Mouse (Mus musculus): ENCODE measurements around the gene Hmcn1. TPM values are rescaled to one million over a fixed set of nuclear protein-coding genes. Genes with fewer than 3 reads are reported as not detected.

Gene Hmcn1
- total and polyA plus RNA-seq, 3 experiments, result not detected

GRCm38 (mm10) chr1:150540267-150540666, 453.0 kb downstream of the Hmcn1 start (continued):
- TF ChIP-seq NELFE (IDR thresholded peaks at IDR 0.05; ENCODE audit: low read depth, low read length) (no peak), BHLHE40 (IDR thresholded peaks at IDR 0.05; ENCODE audit: borderline replicate concordance, low read depth, low read length) (no peak), MYC (IDR thresholded peaks at IDR 0.05; ENCODE audit: low read depth, low read length) (no peak), HCFC1 (IDR thresholded peaks at IDR 0.05; ENCODE audit: low read depth, low read length) (no peak), NRF1 (IDR thresholded peaks at IDR 0.05; ENCODE audit: insufficient read depth, low read depth, low read length, poor library complexity, severe bottlenecking) (no peak), RCOR1 (IDR thresholded peaks at IDR 0.05; ENCODE audit: low read depth, low read length) (no peak)

- no peaks in the 10 kb centered on the region for H3K36me3 ChIP-seq (ENCODE audit: control insufficient read depth in 1 of 2, insufficient read depth in 2 of 2, low read length in 2 of 2)
- H3K4me1 ChIP-seq (ENCODE audit: control insufficient read depth in 1 of 2, insufficient read depth in 2 of 2, low read length in 2 of 2), result no peaks in the 10 kb centered on the region
- no peaks in the 10 kb centered on the region for H3K79me2 ChIP-seq (ENCODE audit: control insufficient read depth, insufficient read depth, low read length, poor library complexity)
- no peak overlapping the region for H3K9ac ChIP-seq (ENCODE audit: control insufficient read depth, low read depth, low read length, poor library complexity, severe bottlenecking)
- no peak overlapping the region for H3K4me3 ChIP-seq (ENCODE audit: control insufficient read depth in 1 of 2, insufficient read depth in 1 of 2, low read depth in 2 of 2, low read length in 2 of 2)
- no peak for DNase-seq (ENCODE audit: low read depth, low spot score)
- no peak overlapping the region for H3K27ac ChIP-seq (ENCODE audit: control insufficient read depth, low read depth, low read length)
- peaks cover 0 to 3% of the 10 kb centered on the region in 2 experiments; a peak in 1 of 4 replicates for H3K27me3 ChIP-seq (ENCODE audit: control insufficient read depth in 1 of 2, insufficient read depth in 2 of 2, low read length in 2 of 2)
- no peaks in the 10 kb centered on the region for H3K9me3 ChIP-seq (replicated peaks; ENCODE audit: insufficient read depth, low read length)
- TF ChIP-seq ZNF384 (IDR thresholded peaks at IDR 0.05; ENCODE audit: low read depth, low read length) (no peak), MAX (IDR thresholded peaks at IDR 0.05; ENCODE audit: low read length) (no peak), JUND (IDR thresholded peaks at IDR 0.05; ENCODE audit: low read depth, low read length) (no peak), ZKSCAN1 (IDR thresholded peaks at IDR 0.05; ENCODE audit: low read depth, low read length) (no peak), CHD1 (IDR thresholded peaks at IDR 0.05; ENCODE audit: low read depth, low read length) (no peak), MAZ (IDR thresholded peaks at IDR 0.05; ENCODE audit: low read depth, low read length) (no peak), NELFE (IDR thresholded peaks at IDR 0.05; ENCODE audit: low read depth, low read length) (no peak), KAT2A (conservative IDR thresholded peaks at IDR 0.05; ENCODE audit: low read depth, low read length) (no peak), ETS1 (IDR thresholded peaks at IDR 0.05; ENCODE audit: low read depth, low read length) (no peak), RCOR1 (IDR thresholded peaks at IDR 0.05; ENCODE audit: low read depth, low read length) (no peak), CTCF (IDR thresholded peaks at IDR 0.05 in 2 of 3, conservative IDR thresholded peaks at IDR 0.05 in 1 of 3; ENCODE audit: control insufficient read depth in 1 of 3, insufficient read depth in 1 of 3, low read depth in 2 of 3, low read length in 3 of 3, poor library complexity in 1 of 3, severe bottlenecking in 1 of 3) (no peak), SMC3 (IDR thresholded peaks at IDR 0.05; ENCODE audit: low read depth, low read length) (no peak), E2F4 (IDR thresholded peaks at IDR 0.05; ENCODE audit: borderline replicate concordance, low read depth, low read length) (no peak), MYB (IDR thresholded peaks at IDR 0.05; ENCODE audit: low read depth, low read length) (no peak), TBP (IDR thresholded peaks at IDR 0.05; ENCODE audit: low read depth, low read length) (no peak), ZMIZ1 (IDR thresholded peaks at IDR 0.05; ENCODE audit: low read depth, low read length) (no peak), MYC (IDR thresholded peaks at IDR 0.05; ENCODE audit: low read depth, low read length) (no peak), ELF1 (IDR thresholded peaks at IDR 0.05; ENCODE audit: low read depth, low read length) (no peak), POLR2AphosphoS2 (IDR thresholded peaks at IDR 0.05; ENCODE audit: low read length) (no peak), MEF2A (IDR thresholded peaks at IDR 0.05; ENCODE audit: extremely low read depth, insufficient replicate concordance, low read depth, low read length, poor library complexity, severe bottlenecking) (no peak)
Measured at GRCm38 (mm10) chr1:150537410-150538128, 455.7 kb downstream of the Hmcn1 start.
